Mouse (Mus musculus) heart, embryonic 15.5 days (tissue): ENCODE results near the gene Gap43. TPM values are rescaled to one million over a fixed set of nuclear protein-coding genes. Genes with fewer than 3 reads are reported as not detected.
A peak's percentile ranks its signal among the peaks of the same experiment; 100 is the strongest.

ENCODE experiments used
- ATAC-seq: fragments of 200-750 bp; cut with Nextera tagmentation; replicated peaks from 2 replicates; pipeline ENCODE4 v1.8.0; 2017; ENCODE audit warnings: low read depth, moderate TSS enrichment; ENCODE audit not compliant: insufficient number of reproducible peaks, insufficient read depth, low FRiP score
- H3K27ac ChIP-seq: fragments of 300-500 bp; sonication (generic); 2 replicates; pipeline ENCODE4 v1.5.1; 2015; ENCODE audit warnings: mild to moderate bottlenecking, inconsistent platforms
- H3K27me3 ChIP-seq: fragments of 300-500 bp; sonication (generic); 2 replicates; pipeline ENCODE4 v1.6.1; 2015; ENCODE audit warnings: inconsistent platforms
- H3K36me3 ChIP-seq: fragments of 300-500 bp; sonication (generic); 2 replicates; pipeline ENCODE4 v1.6.1; 2015; ENCODE audit warnings: mild to moderate bottlenecking, inconsistent platforms
- H3K4me1 ChIP-seq: fragments of 300-500 bp; sonication (generic); replicated peaks from 2 replicates; pipeline ENCODE4 v1.6.1; 2015; ENCODE audit warnings: inconsistent platforms
- H3K4me2 ChIP-seq: fragments of 300-500 bp; sonication (generic); 2 replicates; pipeline ENCODE4 v1.6.1; 2015; ENCODE audit warnings: inconsistent platforms, mild to moderate bottlenecking, moderate library complexity
- H3K4me3 ChIP-seq: fragments of 300-500 bp; sonication (generic); 2 replicates; pipeline ENCODE4 v1.5.1; 2015; ENCODE audit warnings: mild to moderate bottlenecking, inconsistent platforms
- H3K9ac ChIP-seq: fragments of 300-500 bp; sonication (generic); 2 replicates; pipeline ENCODE4 v1.6.1; 2015; ENCODE audit warnings: mild to moderate bottlenecking, inconsistent platforms
- H3K9me3 ChIP-seq: fragments of 300-500 bp; sonication (generic); replicated peaks from 2 replicates; pipeline ENCODE4 v1.6.1; 2016; ENCODE audit warnings: inconsistent platforms
- WGBS: fragments of 180-500 bp; shearing (Covaris S2); methylation state at CpG from one replicate; pipeline ENCODE4 v1.1.7; 2015; ENCODE audit warnings: mixed read lengths; 5-methylcytosine and 5-hydroxymethylcytosine counted together
- polyA plus RNA-seq: library from polyadenylated mRNA; unstranded; fragments of >200 nt; fragmentation: Nextera tagmentation; extraction: Ambion mirVana; gene quantifications from 2 replicates; pipeline ENCODE4 v1.2.1, GENCODE M21; 2015

Gene Gap43
- polyA plus RNA-seq, 1 experiment from 2014 or later = 14.0 TPM

- no peaks in the 10 kb centered on the region for H3K27me3 ChIP-seq
- H3K9me3 ChIP-seq = no peaks in the 10 kb centered on the region
- H3K27ac ChIP-seq = no peak overlapping the region
- H3K36me3 ChIP-seq = no peaks in the 10 kb centered on the region
- H3K9ac ChIP-seq = no peak overlapping the region
- 39% methylated on average over 2 of the region's 2 CpGs for WGBS
- H3K4me3 ChIP-seq = no peak overlapping the region
- peaks cover 14% of the 10 kb centered on the region for H3K4me1 ChIP-seq
- no peak for ATAC-seq
- H3K4me2 ChIP-seq = no peak overlapping the region
Observed at GRCm38 (mm10) chr16:42337663-42338062, 2.8 kb downstream of the Gap43 start.

- no peaks in the 10 kb centered on the region for H3K9me3 ChIP-seq
- ATAC-seq = no peak
- H3K36me3 ChIP-seq = no peaks in the 10 kb centered on the region
- 51% methylated on average over 2 of the region's 2 CpGs for WGBS
- H3K27me3 ChIP-seq = no peaks in the 10 kb centered on the region
- H3K4me2 ChIP-seq = no peak overlapping the region
- no peak overlapping the region for H3K4me3 ChIP-seq
- H3K9ac ChIP-seq = no peak overlapping the region
- H3K27ac ChIP-seq = no peak overlapping the region
- H3K4me1 ChIP-seq = peaks cover 14% of the 10 kb centered on the region
Observed at GRCm38 (mm10) chr16:42336610-42337009, 3.8 kb downstream of the Gap43 start.

DNA sequence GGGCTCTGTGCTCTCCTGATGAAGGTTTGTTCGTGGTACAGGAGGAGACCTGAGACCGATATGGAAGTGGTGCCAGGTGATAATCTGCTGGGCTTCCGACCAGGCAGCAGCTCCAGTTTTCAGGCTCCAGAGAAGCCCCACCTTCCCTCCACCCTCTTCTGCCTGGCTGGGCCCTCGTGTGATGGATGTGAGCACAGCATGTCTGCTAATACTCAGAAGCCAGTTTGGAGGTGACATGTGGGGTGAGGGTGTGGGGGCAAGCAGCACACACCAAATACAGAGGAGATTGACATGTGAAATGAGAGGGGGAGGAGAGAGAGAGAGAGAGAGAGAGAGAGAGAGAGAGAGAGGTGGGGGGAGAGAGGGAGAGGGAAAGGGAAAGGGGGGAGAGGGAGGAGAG, 8.1 kb downstream of the Gap43 start:
- Histone ChIP-seq H3K27me3 (no peaks in the 10 kb centered on the region), H3K4me2 (no peak overlapping the region), H3K9ac (no peak overlapping the region), H3K36me3 (no peaks in the 10 kb centered on the region), H3K4me3 (no peak overlapping the region), H3K4me1 (no peaks in the 10 kb centered on the region), H3K27ac (no peak overlapping the region), H3K9me3 (no peaks in the 10 kb centered on the region)
- no peak for ATAC-seq
- 28% methylated on average over 4 of the region's 4 CpGs for WGBS

DNA sequence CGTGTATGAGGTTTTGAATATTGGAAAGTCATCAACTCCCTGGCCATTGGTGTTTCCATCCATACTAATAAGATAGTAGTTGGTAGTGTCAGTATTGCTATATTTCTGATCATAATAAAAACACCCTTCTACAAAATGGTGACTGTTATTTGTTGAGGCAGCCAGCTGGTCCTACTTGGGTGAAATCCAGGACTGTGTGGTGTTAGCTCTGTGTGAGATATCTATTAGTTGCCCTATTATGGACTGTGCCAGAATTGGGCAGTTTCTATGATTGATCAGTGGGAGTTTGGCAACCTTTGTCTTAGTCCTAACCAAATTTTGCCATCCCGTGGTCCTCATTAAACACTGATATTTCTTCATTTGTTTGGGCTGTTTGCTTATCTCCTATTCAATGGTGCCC, 14.3 kb downstream of the Gap43 start:
- no peak for ATAC-seq
- no peaks in the 10 kb centered on the region for H3K27me3 ChIP-seq
- H3K4me2 ChIP-seq = no peak overlapping the region
- no peaks in the 10 kb centered on the region for H3K4me1 ChIP-seq
- no peak overlapping the region for H3K27ac ChIP-seq
- H3K9me3 ChIP-seq = no peaks in the 10 kb centered on the region
- H3K9ac ChIP-seq = no peak overlapping the region
- WGBS = 73% methylated on average over 2 of the region's 2 CpGs
- no peaks in the 10 kb centered on the region for H3K36me3 ChIP-seq
- no peak overlapping the region for H3K4me3 ChIP-seq

- ATAC-seq = no peak
- H3K4me1 ChIP-seq = no peaks in the 10 kb centered on the region
- no peaks in the 10 kb centered on the region for H3K9me3 ChIP-seq
- no peak overlapping the region for H3K4me3 ChIP-seq
- no peaks in the 10 kb centered on the region for H3K27me3 ChIP-seq
- no peak overlapping the region for H3K9ac ChIP-seq
- no peak overlapping the region for H3K4me2 ChIP-seq
- H3K27ac ChIP-seq = no peak overlapping the region
- H3K36me3 ChIP-seq = no peaks in the 10 kb centered on the region
Observed at GRCm38 (mm10) chr16:42325536-42325935, 14.9 kb downstream of the Gap43 start.

DNA sequence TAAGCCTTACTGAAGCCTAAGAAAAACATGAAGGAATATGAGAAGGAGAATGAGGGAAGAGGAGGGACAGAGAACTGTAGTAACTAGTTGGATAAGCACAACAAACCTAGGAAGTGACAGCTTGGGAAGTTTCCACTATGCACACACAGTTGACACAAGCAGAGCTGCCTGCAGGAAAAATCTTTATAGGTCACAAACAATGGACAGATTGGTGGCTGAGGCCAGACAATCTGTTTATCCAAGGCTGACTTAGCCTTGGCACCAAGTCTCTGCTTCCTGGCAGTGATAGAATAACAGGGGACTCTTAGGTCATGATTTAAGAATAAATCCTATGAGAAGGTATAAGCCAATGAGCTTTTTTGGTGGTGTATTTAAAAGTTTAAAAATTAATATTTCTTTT, 20.6 kb downstream of the Gap43 start:
- Histone ChIP-seq H3K4me1 (no peaks in the 10 kb centered on the region), H3K27me3 (no peaks in the 10 kb centered on the region), H3K4me3 (no peak overlapping the region), H3K9ac (no peak overlapping the region), H3K27ac (peak overlapping the region; percentile 59), H3K36me3 (no peaks in the 10 kb centered on the region), H3K9me3 (no peaks in the 10 kb centered on the region), H3K4me2 (no peak overlapping the region)
- ATAC-seq = peak; percentile 73

DNA sequence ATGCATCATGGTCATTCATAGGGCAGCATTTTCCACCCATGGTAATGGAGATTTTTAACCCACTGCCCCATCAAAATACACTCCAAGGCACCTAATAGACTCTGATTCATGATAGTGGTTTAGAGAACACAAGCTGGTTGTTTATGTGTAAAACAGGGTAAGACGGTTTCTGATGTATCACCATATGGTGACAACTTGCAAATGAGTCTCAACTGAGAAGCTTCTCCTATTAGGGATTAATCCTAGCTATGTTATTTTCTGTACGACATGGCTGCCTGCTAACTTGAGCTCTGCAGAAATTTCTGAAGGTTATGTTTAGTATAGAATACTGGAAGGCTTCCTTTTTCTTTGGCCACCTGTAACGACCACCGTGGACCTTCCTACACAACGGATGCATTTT, 21.1 kb downstream of the Gap43 start:
- H3K9ac ChIP-seq = no peak overlapping the region
- no peak overlapping the region for H3K4me2 ChIP-seq
- H3K4me3 ChIP-seq = no peak overlapping the region
- H3K27ac ChIP-seq = peak overlapping the region; percentile 59
- H3K27me3 ChIP-seq = no peaks in the 10 kb centered on the region
- ATAC-seq = no peak
- WGBS = 63% methylated on average over 5 of the region's 5 CpGs
- H3K9me3 ChIP-seq = no peaks in the 10 kb centered on the region
- H3K36me3 ChIP-seq = no peaks in the 10 kb centered on the region
- no peaks in the 10 kb centered on the region for H3K4me1 ChIP-seq

- WGBS = 86% methylated on average over 1 of the region's 1 CpGs
Observed at GRCm38 (mm10) chr16:42312125-42312524, 28.3 kb downstream of the Gap43 start.

GRCm38 (mm10) chr16:42308761-42309160, 31.7 kb downstream of the Gap43 start:
- H3K27ac ChIP-seq = no peak overlapping the region
- ATAC-seq = no peak
- WGBS = 68% methylated on average over 1 of the region's 1 CpGs

More at GRCm38 (mm10) chr16:42312125-42312524, 28.3 kb downstream of the Gap43 start:
- no peak overlapping the region for H3K27ac ChIP-seq
- no peaks in the 10 kb centered on the region for H3K9me3 ChIP-seq
- H3K36me3 ChIP-seq = no peaks in the 10 kb centered on the region
- H3K27me3 ChIP-seq = no peaks in the 10 kb centered on the region
- no peak overlapping the region for H3K4me3 ChIP-seq
- H3K4me1 ChIP-seq = peaks cover 12% of the 10 kb centered on the region
- no peak overlapping the region for H3K4me2 ChIP-seq
- H3K9ac ChIP-seq = no peak overlapping the region
- no peak for ATAC-seq

DNA sequence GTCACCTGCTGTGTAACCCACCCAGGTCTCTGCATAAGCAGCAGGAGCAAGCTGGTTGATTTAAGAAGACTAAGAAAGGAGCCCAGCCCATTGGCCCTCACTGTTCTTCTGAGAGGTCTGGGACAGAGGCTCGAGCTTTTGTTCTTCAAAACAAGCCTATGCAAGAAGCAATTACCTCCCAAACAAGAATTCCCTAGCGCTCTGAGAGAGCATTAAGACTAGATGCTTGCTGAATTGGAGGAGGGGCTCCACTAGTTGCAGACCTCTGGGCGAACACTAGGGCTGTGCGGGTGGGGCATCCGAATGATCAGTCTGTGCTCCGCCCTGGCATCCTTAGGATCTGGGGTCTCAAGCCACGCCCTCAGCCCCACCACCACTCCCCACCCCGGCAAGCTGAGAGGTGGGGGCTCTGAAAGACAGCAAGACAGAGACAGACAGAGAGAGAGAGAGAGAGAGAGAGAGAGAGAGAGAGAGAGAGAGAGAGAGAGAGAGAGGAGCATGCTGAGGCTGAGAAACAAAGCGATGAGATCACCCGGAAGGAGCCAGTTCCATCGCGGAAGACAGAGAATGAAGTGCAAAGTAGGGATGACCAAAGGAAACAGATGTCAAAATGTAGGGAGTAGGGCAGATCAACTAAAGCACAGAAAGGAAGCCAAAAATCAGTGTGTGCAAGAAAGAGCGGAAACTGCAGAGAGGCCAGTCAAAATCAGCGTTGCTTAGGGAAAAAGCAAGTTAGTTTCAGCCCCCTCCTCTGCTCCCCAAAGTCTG, 34.3 kb downstream of the Gap43 start:
- no peaks in the 10 kb centered on the region for H3K9me3 ChIP-seq
- H3K4me1 ChIP-seq = peaks cover 22% of the 10 kb centered on the region
- peak overlapping the region; percentile 44 for H3K4me3 ChIP-seq
- H3K9ac ChIP-seq = no peak overlapping the region
- H3K27me3 ChIP-seq = no peaks in the 10 kb centered on the region
- H3K36me3 ChIP-seq = no peaks in the 10 kb centered on the region
- WGBS = 3% methylated on average over 14 of the region's 14 CpGs
- peak overlapping the region; percentile 61 for H3K4me2 ChIP-seq
- ATAC-seq = peak; percentile 84
- H3K27ac ChIP-seq = peak overlapping the region; percentile 72

More at GRCm38 (mm10) chr16:42308761-42309160, 31.7 kb downstream of the Gap43 start:
- H3K4me3 ChIP-seq = no peak overlapping the region
- no peak overlapping the region for H3K9ac ChIP-seq
- H3K9me3 ChIP-seq = no peaks in the 10 kb centered on the region
- no peaks in the 10 kb centered on the region for H3K36me3 ChIP-seq
- H3K4me2 ChIP-seq = no peak overlapping the region
- peaks cover 22% of the 10 kb centered on the region for H3K4me1 ChIP-seq
- no peaks in the 10 kb centered on the region for H3K27me3 ChIP-seq

DNA sequence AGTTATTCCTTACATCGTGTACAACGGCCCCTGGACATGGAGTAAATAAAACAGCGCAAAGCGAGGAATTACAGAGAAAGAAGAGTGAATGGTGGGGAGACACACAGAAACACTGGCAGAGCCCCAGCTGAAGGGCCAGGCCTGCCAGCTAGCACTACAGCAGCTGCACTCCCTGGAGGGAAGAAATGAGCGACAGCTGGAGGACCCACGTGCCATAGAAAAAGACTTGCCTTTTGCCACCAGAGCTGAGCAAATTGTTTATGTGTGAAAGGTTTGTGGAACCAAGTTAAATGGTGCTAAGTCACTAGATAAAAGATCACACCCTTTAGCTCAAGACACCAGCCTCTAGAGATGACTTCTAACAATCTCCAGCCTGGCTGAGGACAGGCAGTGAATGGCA, 37.0 kb downstream of the Gap43 start:
- Histone ChIP-seq H3K27me3 (no peaks in the 10 kb centered on the region), H3K9ac (no peak overlapping the region), H3K4me2 (no peak overlapping the region), H3K4me3 (no peak overlapping the region), H3K9me3 (no peaks in the 10 kb centered on the region), H3K36me3 (no peaks in the 10 kb centered on the region), H3K27ac (no peak overlapping the region), H3K4me1 (peaks cover 14% of the 10 kb centered on the region; the same call in 1 of the 2 replicates)
- no peak for ATAC-seq
- 73% methylated on average over 6 of the region's 6 CpGs for WGBS

GRCm38 (mm10) chr16:42294481-42294880, 46.0 kb downstream of the Gap43 start:
- H3K36me3 ChIP-seq = no peaks in the 10 kb centered on the region
- H3K9ac ChIP-seq = no peak overlapping the region
- H3K4me1 ChIP-seq = no peaks in the 10 kb centered on the region
- no peak overlapping the region for H3K27ac ChIP-seq
- no peak overlapping the region for H3K4me3 ChIP-seq
- no peak for ATAC-seq
- no peaks in the 10 kb centered on the region for H3K9me3 ChIP-seq
- 77% methylated on average over 5 of the region's 5 CpGs for WGBS
- H3K4me2 ChIP-seq = no peak overlapping the region
- no peaks in the 10 kb centered on the region for H3K27me3 ChIP-seq
